ENCODE assay signal across 8 mouse cellular contexts in the genomic region with DNA sequence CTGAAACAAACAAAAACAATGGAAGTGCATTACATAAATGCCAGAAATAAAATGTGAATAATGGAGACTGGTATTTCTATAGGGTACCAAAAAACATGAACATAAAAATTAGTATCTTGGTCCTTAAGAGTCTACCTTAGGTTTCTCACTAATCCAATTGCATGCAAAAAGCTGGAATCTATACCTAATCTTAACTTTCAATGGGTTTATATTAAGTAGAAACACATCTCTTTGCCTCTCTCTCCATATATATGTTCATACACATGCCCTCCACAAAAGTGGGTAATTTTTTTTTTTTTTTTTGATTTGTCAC. TPM values are rescaled to one million over a fixed set of nuclear protein-coding genes. Genes with fewer than 3 reads are reported as not detected.
DNase-seq lines count a peak whose midpoint lies in the region; ATAC-seq and TF ChIP-seq lines count a peak whose summit lies in the region.

A gene (plus strand): TSS at position 301 of the 313 bp plus-strand sequence.

- peaks cover 19% of the 10 kb centered on the region for H3K36me3 ChIP-seq in embryonic facial prominence, embryonic 10.5 days (replicated peaks)
- peaks cover 18% of the 10 kb centered on the region for H3K36me3 ChIP-seq in heart, embryonic 13.5 days
- peaks cover 4% of the 10 kb centered on the region for H3K36me3 ChIP-seq in myocyte (ENCODE audit: control insufficient read depth, insufficient read depth)

- peak within 1 kb of the TSS; percentile 89 for H3K4me3 ChIP-seq in lung, adult 2 months (replicated peaks; ENCODE audit: extremely low read depth, low read depth, low read length)
- peak within 1 kb of the TSS; percentile 84 for H3K4me3 ChIP-seq in embryonic facial prominence, embryonic 10.5 days
- peak within 1 kb of the TSS; percentile 84 for H3K4me3 ChIP-seq in heart, embryonic 13.5 days
- peak within 1 kb of the TSS; percentile 66 for H3K4me3 ChIP-seq in myocyte

- no peak for DNase-seq in lung, adult 2 months
- DNase-seq in lung, postnatal 36 days = no peak
- no peak for DNase-seq in embryonic facial prominence, embryonic 10.5 days (ENCODE audit: low spot score)
- no peak for DNase-seq in left cerebral cortex, postnatal 14 days (ENCODE audit: low spot score in 2 of 2)
- DNase-seq in ovary, postnatal 10 days (ENCODE audit: low spot score) = no peak
- DNase-seq in frontal cortex, postnatal 25 days (ENCODE audit: low spot score in 2 of 2) = no peak

- H3K27me3 ChIP-seq in embryonic facial prominence, embryonic 10.5 days (replicated peaks; ENCODE audit: low read depth, poor library complexity, severe bottlenecking) = no peaks in the 10 kb centered on the region
- no peaks in the 10 kb centered on the region for H3K27me3 ChIP-seq in heart, embryonic 13.5 days (replicated peaks)
- no peaks in the 10 kb centered on the region for H3K27me3 ChIP-seq in myocyte (ENCODE audit: control insufficient read depth, insufficient read depth, insufficient read length)

- peak within 1 kb of the TSS; percentile 97 for H3K9ac ChIP-seq in heart, embryonic 13.5 days

- no peak for ATAC-seq in heart, embryonic 13.5 days (ENCODE audit: extremely low read depth, insufficient number of reproducible peaks, low FRiP score, low TSS enrichment)

- peak within 1 kb of the TSS; percentile 99 for H3K27ac ChIP-seq in embryonic facial prominence, embryonic 10.5 days (replicated peaks)
- peak within 1 kb of the TSS; percentile 98 for H3K27ac ChIP-seq in heart, embryonic 13.5 days (replicated peaks)

- H3ac ChIP-seq in myocyte (ENCODE audit: control insufficient read depth, insufficient read length) = peak within 1 kb of the TSS; percentile 87

- intact Hi-C loops in left cerebral cortex, postnatal 14 days (cut with DNase I) = no loop called here

- peak within 1 kb of the TSS; percentile 78 for H3K4me2 ChIP-seq in heart, embryonic 13.5 days
- H3K4me2 ChIP-seq in myocyte (ENCODE audit: low read depth) = peak within 1 kb of the TSS; percentile 75

- H3K4me1 ChIP-seq in lung, adult 2 months (ENCODE audit: control insufficient read depth, insufficient read depth, low read length) = peaks cover 2% of the 10 kb centered on the region; the same call in 1 of the 2 replicates
- no peaks in the 10 kb centered on the region for H3K4me1 ChIP-seq in embryonic facial prominence, embryonic 10.5 days
- peaks cover 7% of the 10 kb centered on the region for H3K4me1 ChIP-seq in heart, embryonic 13.5 days

- no peaks in the 10 kb centered on the region for H3K9me3 ChIP-seq in embryonic facial prominence, embryonic 10.5 days
- no peaks in the 10 kb centered on the region for H3K9me3 ChIP-seq in heart, embryonic 13.5 days

- TF ChIP-seq CTCF in lung, adult 2 months (IDR thresholded peaks at IDR 0.05; ENCODE audit: insufficient read depth, low read length) = no peak

- no peak for TF ChIP-seq POLR2A in lung, adult 2 months (IDR thresholded peaks at IDR 0.05; ENCODE audit: borderline replicate concordance, extremely low read depth, low read depth, low read length)
- no peak for TF ChIP-seq POLR2A in myocyte (IDR thresholded peaks at IDR 0.05; ENCODE audit: insufficient read length, low read depth)

- peaks cover 37% of the 10 kb centered on the region for H3K79me2 ChIP-seq in myocyte (ENCODE audit: control insufficient read depth, insufficient read depth)

TF ChIP-seq in myocyte, 11 proteins besides CTCF, POLR2A, EP300 and RAD21:
- no peak for TF ChIP-seq TCF12 (IDR thresholded peaks at IDR 0.05; ENCODE audit: insufficient read depth, poor library complexity, severe bottlenecking)
- no peak for TF ChIP-seq USF1 (IDR thresholded peaks at IDR 0.05; ENCODE audit: low read depth)

RNA-seq across cellular contexts. Expression of the gene that starts here (rescaled TPM):
- polyA plus RNA-seq in lung, adult 2 months (2012; rRNA removed) = 83.0 and 140 TPM in 2 replicates
- 74.3 and 85.9 TPM in 2 replicates for polyA plus RNA-seq in embryonic facial prominence, embryonic 10.5 days (2016; fragmentation: Nextera tagmentation; extraction: Ambion mirVana)
- polyA plus RNA-seq in heart, embryonic 13.5 days (2015; fragmentation: Nextera tagmentation; extraction: Ambion mirVana) = 63.7 and 69.6 TPM in 2 replicates
- 10 to 100 TPM; 78.7 to 84.7 TPM for total RNA-seq in left cerebral cortex, postnatal 14 days (2021)
- 33.1 TPM for polyA plus RNA-seq in myocyte (2012; fragmentation: generic; extraction: Trizol)
